Mouse (Mus musculus) heart, embryonic 15.5 days (tissue): ENCODE data around the gene Dnm3. TPM values are rescaled to one million over a fixed set of nuclear protein-coding genes. Genes with fewer than 3 reads are reported as not detected.

Experiments
- ATAC-seq: fragments of 200-750 bp; cut with Nextera tagmentation; replicated peaks from 2 replicates; pipeline ENCODE4 v1.8.0; 2017; ENCODE audit warnings: low read depth, moderate TSS enrichment; ENCODE audit not compliant: insufficient number of reproducible peaks, insufficient read depth, low FRiP score
- H3K27ac ChIP-seq: fragments of 300-500 bp; sonication (generic); 2 replicates; pipeline ENCODE4 v1.5.1; 2015; ENCODE audit warnings: mild to moderate bottlenecking, inconsistent platforms
- H3K27me3 ChIP-seq: fragments of 300-500 bp; sonication (generic); 2 replicates; pipeline ENCODE4 v1.6.1; 2015; ENCODE audit warnings: inconsistent platforms
- H3K36me3 ChIP-seq: fragments of 300-500 bp; sonication (generic); 2 replicates; pipeline ENCODE4 v1.6.1; 2015; ENCODE audit warnings: mild to moderate bottlenecking, inconsistent platforms
- H3K4me1 ChIP-seq: fragments of 300-500 bp; sonication (generic); replicated peaks from 2 replicates; pipeline ENCODE4 v1.6.1; 2015; ENCODE audit warnings: inconsistent platforms
- H3K4me2 ChIP-seq: fragments of 300-500 bp; sonication (generic); 2 replicates; pipeline ENCODE4 v1.6.1; 2015; ENCODE audit warnings: inconsistent platforms, mild to moderate bottlenecking, moderate library complexity
- H3K4me3 ChIP-seq: fragments of 300-500 bp; sonication (generic); 2 replicates; pipeline ENCODE4 v1.5.1; 2015; ENCODE audit warnings: mild to moderate bottlenecking, inconsistent platforms
- H3K9ac ChIP-seq: fragments of 300-500 bp; sonication (generic); 2 replicates; pipeline ENCODE4 v1.6.1; 2015; ENCODE audit warnings: mild to moderate bottlenecking, inconsistent platforms
- H3K9me3 ChIP-seq: fragments of 300-500 bp; sonication (generic); replicated peaks from 2 replicates; pipeline ENCODE4 v1.6.1; 2016; ENCODE audit warnings: inconsistent platforms
- WGBS: fragments of 180-500 bp; shearing (Covaris S2); methylation state at CpG from one replicate; pipeline ENCODE4 v1.1.7; 2015; ENCODE audit warnings: mixed read lengths; 5-methylcytosine and 5-hydroxymethylcytosine counted together
- polyA plus RNA-seq: library from polyadenylated mRNA; unstranded; fragments of >200 nt; fragmentation: Nextera tagmentation; extraction: Ambion mirVana; gene quantifications from 2 replicates; pipeline ENCODE4 v1.2.1, GENCODE M21; 2015

Dnm3 gene
- polyA plus RNA-seq, 1 experiment from 2014 or later, result 1.7 TPM

- Histone ChIP-seq H3K9ac (no peak overlapping the region), H3K27me3 (no peaks in the 10 kb centered on the region), H3K4me1 (peaks cover 7% of the 10 kb centered on the region), H3K4me2 (peak overlapping the region; percentile 34; the same call in 1 of the 2 replicates), H3K9me3 (no peaks in the 10 kb centered on the region), H3K27ac (no peak overlapping the region), H3K36me3 (no peaks in the 10 kb centered on the region), H3K4me3 (0 out of 2 replicates have a peak overlapping the region, but pooled peaks have one; percentile 19)
- no peak for ATAC-seq
- 53% methylated on average over 1 of the region's 1 CpGs for WGBS
These were observed 258.1 kb downstream of the Dnm3 start for GRCm38 (mm10) chr1:162219781-162220180.

- H3K9ac ChIP-seq, result peak overlapping the region; percentile 25; the same call in 1 of the 2 replicates
- 33% methylated on average over 8 of the region's 8 CpGs for WGBS
These were observed 259.2 kb downstream of the Dnm3 start for GRCm38 (mm10) chr1:162218530-162219180.

GRCm38 (mm10) chr1:162217340-162217974 is 260.4 kb downstream of the Dnm3 start:
- Histone ChIP-seq H3K4me3 (peak overlapping the region; percentile 49), H3K27me3 (no peaks in the 10 kb centered on the region), H3K36me3 (no peaks in the 10 kb centered on the region), H3K27ac (peak overlapping the region; percentile 94), H3K4me2 (peak overlapping the region; percentile 47), H3K9me3 (no peaks in the 10 kb centered on the region), H3K4me1 (peaks cover 5% of the 10 kb centered on the region), H3K9ac (peak overlapping the region; percentile 40)
- ATAC-seq, result peak; percentile 89
- WGBS, result 49% methylated on average over 15 of the region's 15 CpGs

More at GRCm38 (mm10) chr1:162218530-162219180, 259.2 kb downstream of the Dnm3 start:
- no peaks in the 10 kb centered on the region for H3K9me3 ChIP-seq
- no peaks in the 10 kb centered on the region for H3K27me3 ChIP-seq
- H3K4me2 ChIP-seq, result peak overlapping the region; percentile 47; the same call in 1 of the 2 replicates
- H3K36me3 ChIP-seq, result no peaks in the 10 kb centered on the region
- peaks cover 7% of the 10 kb centered on the region for H3K4me1 ChIP-seq
- H3K27ac ChIP-seq, result peak overlapping the region; percentile 94
- H3K4me3 ChIP-seq, result peak overlapping the region; percentile 49
- no peak for ATAC-seq

GRCm38 (mm10) chr1:162216656-162217055 is 261.2 kb downstream of the Dnm3 start:
- Histone ChIP-seq H3K4me1 (peaks cover 3% of the 10 kb centered on the region), H3K4me3 (no peak overlapping the region), H3K27ac (peak overlapping the region; percentile 56), H3K27me3 (no peaks in the 10 kb centered on the region), H3K36me3 (no peaks in the 10 kb centered on the region), H3K9me3 (no peaks in the 10 kb centered on the region), H3K9ac (no peak overlapping the region), H3K4me2 (no peak overlapping the region; the same call in 1 of the 2 replicates)
- ATAC-seq, result peak; percentile 54; the same call in 1 of the 2 replicates
- 48% methylated on average over 4 of the region's 4 CpGs for WGBS

GRCm38 (mm10) chr1:162215743-162216142 is 262.1 kb downstream of the Dnm3 start:
- no peak overlapping the region for H3K4me2 ChIP-seq
- peaks cover 7% of the 10 kb centered on the region for H3K4me1 ChIP-seq
- H3K27me3 ChIP-seq, result no peaks in the 10 kb centered on the region
- no peak for ATAC-seq
- peak overlapping the region; percentile 56 for H3K27ac ChIP-seq
- no peaks in the 10 kb centered on the region for H3K9me3 ChIP-seq
- WGBS, result 37% methylated on average over 5 of the region's 5 CpGs
- H3K9ac ChIP-seq, result no peak overlapping the region
- no peaks in the 10 kb centered on the region for H3K36me3 ChIP-seq
- no peak overlapping the region for H3K4me3 ChIP-seq

GRCm38 (mm10) chr1:162213066-162213465 is 264.8 kb downstream of the Dnm3 start:
- no peaks in the 10 kb centered on the region for H3K27me3 ChIP-seq
- peaks cover 26% of the 10 kb centered on the region for H3K4me1 ChIP-seq
- H3K9ac ChIP-seq, result no peak overlapping the region
- no peak for ATAC-seq
- no peak overlapping the region for H3K4me3 ChIP-seq
- no peak overlapping the region for H3K4me2 ChIP-seq
- no peak overlapping the region for H3K27ac ChIP-seq
- H3K36me3 ChIP-seq, result no peaks in the 10 kb centered on the region
- WGBS, result 82% methylated on average over 8 of the region's 8 CpGs
- no peaks in the 10 kb centered on the region for H3K9me3 ChIP-seq

GRCm38 (mm10) chr1:162210529-162210928 is 267.3 kb downstream of the Dnm3 start:
- no peaks in the 10 kb centered on the region for H3K9me3 ChIP-seq
- no peaks in the 10 kb centered on the region for H3K27me3 ChIP-seq
- ATAC-seq, result no peak
- no peaks in the 10 kb centered on the region for H3K36me3 ChIP-seq
- no peak overlapping the region for H3K4me3 ChIP-seq
- H3K4me1 ChIP-seq, result peaks cover 24% of the 10 kb centered on the region
- no peak overlapping the region for H3K27ac ChIP-seq
- no peak overlapping the region for H3K9ac ChIP-seq
- H3K4me2 ChIP-seq, result no peak overlapping the region
- 76% methylated on average over 2 of the region's 2 CpGs for WGBS

- no peaks in the 10 kb centered on the region for H3K36me3 ChIP-seq
These were observed 268.2 kb downstream of the Dnm3 start for GRCm38 (mm10) chr1:162209487-162210149.

GRCm38 (mm10) chr1:162209010-162209409 is 268.8 kb downstream of the Dnm3 start:
- no peaks in the 10 kb centered on the region for H3K36me3 ChIP-seq
- peak overlapping the region; percentile 14; the same call in 1 of the 2 replicates for H3K27ac ChIP-seq
- no peaks in the 10 kb centered on the region for H3K27me3 ChIP-seq
- H3K4me2 ChIP-seq, result no peak overlapping the region
- no peak overlapping the region for H3K9ac ChIP-seq
- H3K9me3 ChIP-seq, result no peaks in the 10 kb centered on the region
- no peak overlapping the region for H3K4me3 ChIP-seq
- ATAC-seq, result no peak
- 75% methylated on average over 9 of the region's 9 CpGs for WGBS
- H3K4me1 ChIP-seq, result peaks cover 24% of the 10 kb centered on the region

More at GRCm38 (mm10) chr1:162209487-162210149, 268.2 kb downstream of the Dnm3 start:
- Histone ChIP-seq H3K4me3 (no peak overlapping the region), H3K4me1 (peaks cover 24% of the 10 kb centered on the region), H3K4me2 (no peak overlapping the region), H3K9me3 (no peaks in the 10 kb centered on the region), H3K27me3 (no peaks in the 10 kb centered on the region), H3K27ac (0 out of 2 replicates have a peak overlapping the region, but pooled peaks have one; percentile 14), H3K9ac (no peak overlapping the region)
- 41% methylated on average over 10 of the region's 10 CpGs for WGBS
- no peak for ATAC-seq

- WGBS, result 38% methylated on average over 7 of the region's 7 CpGs
- no peak overlapping the region for H3K4me3 ChIP-seq
- H3K36me3 ChIP-seq, result no peaks in the 10 kb centered on the region
- H3K4me1 ChIP-seq, result peaks cover 26% of the 10 kb centered on the region
- H3K27ac ChIP-seq, result peak overlapping the region; percentile 53
- peak overlapping the region; percentile 44 for H3K4me2 ChIP-seq
- H3K27me3 ChIP-seq, result no peaks in the 10 kb centered on the region
- no peaks in the 10 kb centered on the region for H3K9me3 ChIP-seq
- no peak overlapping the region for H3K9ac ChIP-seq
- no peak for ATAC-seq
These were observed 270.2 kb downstream of the Dnm3 start for GRCm38 (mm10) chr1:162207708-162208043.

GRCm38 (mm10) chr1:162206998-162207707 is 270.7 kb downstream of the Dnm3 start:
- Histone ChIP-seq H3K9me3 (no peaks in the 10 kb centered on the region), H3K4me2 (peak overlapping the region; percentile 44), H3K4me1 (peaks cover 26% of the 10 kb centered on the region), H3K27ac (peak overlapping the region; percentile 53), H3K9ac (no peak overlapping the region), H3K4me3 (no peak overlapping the region), H3K27me3 (no peaks in the 10 kb centered on the region), H3K36me3 (no peaks in the 10 kb centered on the region)
- WGBS, result 27% methylated on average over 12 of the region's 12 CpGs
- ATAC-seq, result no peak
